Mouse (Mus musculus): ENCODE results near the gene St7. TPM values are rescaled to one million over a fixed set of nuclear protein-coding genes. Genes with fewer than 3 reads are reported as not detected.

St7 gene
- polyA plus RNA-seq, 1 experiment: 8.6 TPM

- Histone ChIP-seq H3K27me3 (ENCODE audit: control insufficient read depth, insufficient read depth, low read length) (no peaks in the 10 kb centered on the region), H3K4me3 (ENCODE audit: control insufficient read depth, insufficient read depth, low read length) (no peak overlapping the region), H3K4me1 (replicated peaks; ENCODE audit: control insufficient read depth, insufficient read depth, low read length) (no peaks in the 10 kb centered on the region), H3K27ac (ENCODE audit: control insufficient read depth, insufficient read depth, low read length) (no peak overlapping the region), H3K36me3 (ENCODE audit: control insufficient read depth, insufficient read depth, low read length) (no peaks in the 10 kb centered on the region)
- TF ChIP-seq POLR2A (IDR thresholded peaks at IDR 0.05; ENCODE audit: control insufficient read depth, extremely low read depth, insufficient read depth, low read length, poor library complexity): no peak
- no peak for TF ChIP-seq CTCF (IDR thresholded peaks at IDR 0.05; ENCODE audit: borderline replicate concordance, control insufficient read depth, extremely low read depth, insufficient read depth, low read length, poor library complexity)
- 80% methylated on average over 1 of the region's 1 CpGs for WGBS
- DNase-seq: no peak
These were observed 284.4 kb downstream of the St7 start for GRCm38 (mm10) chr6:17977165-17977564.

GRCm38 (mm10) chr6:17978324-17978723 is 285.6 kb downstream of the St7 start:
- H3K4me3 ChIP-seq (ENCODE audit: control insufficient read depth, insufficient read depth, low read length): no peak overlapping the region
- DNase-seq: no peak
- 91% methylated on average over 5 of the region's 5 CpGs for WGBS

GRCm38 (mm10) chr6:17978881-17979280 is 286.1 kb downstream of the St7 start:
- Histone ChIP-seq H3K27me3 (ENCODE audit: control insufficient read depth, insufficient read depth, low read length) (no peaks in the 10 kb centered on the region), H3K4me3 (ENCODE audit: control insufficient read depth, insufficient read depth, low read length) (no peak overlapping the region), H3K4me1 (replicated peaks; ENCODE audit: control insufficient read depth, insufficient read depth, low read length) (no peaks in the 10 kb centered on the region), H3K36me3 (ENCODE audit: control insufficient read depth, insufficient read depth, low read length) (no peaks in the 10 kb centered on the region), H3K27ac (ENCODE audit: control insufficient read depth, insufficient read depth, low read length) (no peak overlapping the region)
- DNase-seq: no peak
- 94% methylated on average over 3 of the region's 3 CpGs for WGBS
- TF ChIP-seq CTCF (IDR thresholded peaks at IDR 0.05; ENCODE audit: borderline replicate concordance, control insufficient read depth, extremely low read depth, insufficient read depth, low read length, poor library complexity) (no peak), POLR2A (IDR thresholded peaks at IDR 0.05; ENCODE audit: control insufficient read depth, extremely low read depth, insufficient read depth, low read length, poor library complexity) (no peak)

More at GRCm38 (mm10) chr6:17978324-17978723, 285.6 kb downstream of the St7 start:
- TF ChIP-seq CTCF (IDR thresholded peaks at IDR 0.05; ENCODE audit: borderline replicate concordance, control insufficient read depth, extremely low read depth, insufficient read depth, low read length, poor library complexity): no peak
- TF ChIP-seq POLR2A (IDR thresholded peaks at IDR 0.05; ENCODE audit: control insufficient read depth, extremely low read depth, insufficient read depth, low read length, poor library complexity): no peak
- no peaks in the 10 kb centered on the region for H3K4me1 ChIP-seq (replicated peaks; ENCODE audit: control insufficient read depth, insufficient read depth, low read length)
- H3K27ac ChIP-seq (ENCODE audit: control insufficient read depth, insufficient read depth, low read length): no peak overlapping the region
- H3K27me3 ChIP-seq (ENCODE audit: control insufficient read depth, insufficient read depth, low read length): no peaks in the 10 kb centered on the region
- no peaks in the 10 kb centered on the region for H3K36me3 ChIP-seq (ENCODE audit: control insufficient read depth, insufficient read depth, low read length)

GRCm38 (mm10) chr6:17979361-17979760 is 286.6 kb downstream of the St7 start:
- H3K4me1 ChIP-seq (replicated peaks; ENCODE audit: control insufficient read depth, insufficient read depth, low read length): no peaks in the 10 kb centered on the region
- no peak overlapping the region for H3K4me3 ChIP-seq (ENCODE audit: control insufficient read depth, insufficient read depth, low read length)
- H3K36me3 ChIP-seq (ENCODE audit: control insufficient read depth, insufficient read depth, low read length): no peaks in the 10 kb centered on the region
- no peak for DNase-seq
- no peaks in the 10 kb centered on the region for H3K27me3 ChIP-seq (ENCODE audit: control insufficient read depth, insufficient read depth, low read length)
- 83% methylated on average over 1 of the region's 1 CpGs for WGBS
- TF ChIP-seq CTCF (IDR thresholded peaks at IDR 0.05; ENCODE audit: borderline replicate concordance, control insufficient read depth, extremely low read depth, insufficient read depth, low read length, poor library complexity) (no peak), POLR2A (IDR thresholded peaks at IDR 0.05; ENCODE audit: control insufficient read depth, extremely low read depth, insufficient read depth, low read length, poor library complexity) (no peak)
- no peak overlapping the region for H3K27ac ChIP-seq (ENCODE audit: control insufficient read depth, insufficient read depth, low read length)

GRCm38 (mm10) chr6:17990173-17991028 is 297.7 kb downstream of the St7 start:
- Histone ChIP-seq H3K36me3 (ENCODE audit: control insufficient read depth, insufficient read depth, low read length) (no peaks in the 10 kb centered on the region), H3K4me3 (ENCODE audit: control insufficient read depth, insufficient read depth, low read length) (no peak overlapping the region), H3K27me3 (ENCODE audit: control insufficient read depth, insufficient read depth, low read length) (no peaks in the 10 kb centered on the region), H3K4me1 (replicated peaks; ENCODE audit: control insufficient read depth, insufficient read depth, low read length) (no peaks in the 10 kb centered on the region), H3K27ac (ENCODE audit: control insufficient read depth, insufficient read depth, low read length) (no peak overlapping the region)
- no peak for TF ChIP-seq POLR2A (IDR thresholded peaks at IDR 0.05; ENCODE audit: control insufficient read depth, extremely low read depth, insufficient read depth, low read length, poor library complexity)
- no peak for TF ChIP-seq CTCF (IDR thresholded peaks at IDR 0.05; ENCODE audit: borderline replicate concordance, control insufficient read depth, extremely low read depth, insufficient read depth, low read length, poor library complexity)
- 92% methylated on average over 9 of the region's 9 CpGs for WGBS
- no peak for DNase-seq

GRCm38 (mm10) chr6:17991625-17992024 is 298.9 kb downstream of the St7 start:
- TF ChIP-seq CTCF (IDR thresholded peaks at IDR 0.05; ENCODE audit: borderline replicate concordance, control insufficient read depth, extremely low read depth, insufficient read depth, low read length, poor library complexity) (no peak), POLR2A (IDR thresholded peaks at IDR 0.05; ENCODE audit: control insufficient read depth, extremely low read depth, insufficient read depth, low read length, poor library complexity) (no peak)
- Histone ChIP-seq H3K36me3 (ENCODE audit: control insufficient read depth, insufficient read depth, low read length) (no peaks in the 10 kb centered on the region), H3K27me3 (ENCODE audit: control insufficient read depth, insufficient read depth, low read length) (no peaks in the 10 kb centered on the region), H3K27ac (ENCODE audit: control insufficient read depth, insufficient read depth, low read length) (no peak overlapping the region), H3K4me3 (ENCODE audit: control insufficient read depth, insufficient read depth, low read length) (no peak overlapping the region), H3K4me1 (replicated peaks; ENCODE audit: control insufficient read depth, insufficient read depth, low read length) (no peaks in the 10 kb centered on the region)
- WGBS: 71% methylated on average over 7 of the region's 7 CpGs
- no peak for DNase-seq

Other genes with a start within 250 kb of the St7 start
- gene Met, start 229.1 kb upstream of the St7 start, polyA plus RNA-seq (2012; rRNA removed): 1.2 and 1.6 TPM in 2 replicates
- 17.1 and 18.2 TPM in 2 replicates for gene Capza2, start 56.7 kb upstream of the St7 start, polyA plus RNA-seq (2012; rRNA removed)